Mouse (Mus musculus) heart, embryonic 15.5 days (tissue): ENCODE results near the gene Zfp296. TPM values are rescaled to one million over a fixed set of nuclear protein-coding genes. Genes with fewer than 3 reads are reported as not detected.

Experiments
- ATAC-seq: fragments of 200-750 bp; cut with Nextera tagmentation; replicated peaks from 2 replicates; pipeline ENCODE4 v1.8.0; 2017; ENCODE audit warnings: low read depth, moderate TSS enrichment; ENCODE audit not compliant: insufficient number of reproducible peaks, insufficient read depth, low FRiP score
- H3K27ac ChIP-seq: fragments of 300-500 bp; sonication (generic); 2 replicates; pipeline ENCODE4 v1.5.1; 2015; ENCODE audit warnings: mild to moderate bottlenecking, inconsistent platforms
- H3K27me3 ChIP-seq: fragments of 300-500 bp; sonication (generic); 2 replicates; pipeline ENCODE4 v1.6.1; 2015; ENCODE audit warnings: inconsistent platforms
- H3K36me3 ChIP-seq: fragments of 300-500 bp; sonication (generic); 2 replicates; pipeline ENCODE4 v1.6.1; 2015; ENCODE audit warnings: mild to moderate bottlenecking, inconsistent platforms
- H3K4me1 ChIP-seq: fragments of 300-500 bp; sonication (generic); replicated peaks from 2 replicates; pipeline ENCODE4 v1.6.1; 2015; ENCODE audit warnings: inconsistent platforms
- H3K4me2 ChIP-seq: fragments of 300-500 bp; sonication (generic); 2 replicates; pipeline ENCODE4 v1.6.1; 2015; ENCODE audit warnings: inconsistent platforms, mild to moderate bottlenecking, moderate library complexity
- H3K4me3 ChIP-seq: fragments of 300-500 bp; sonication (generic); 2 replicates; pipeline ENCODE4 v1.5.1; 2015; ENCODE audit warnings: mild to moderate bottlenecking, inconsistent platforms
- H3K9ac ChIP-seq: fragments of 300-500 bp; sonication (generic); 2 replicates; pipeline ENCODE4 v1.6.1; 2015; ENCODE audit warnings: mild to moderate bottlenecking, inconsistent platforms
- H3K9me3 ChIP-seq: fragments of 300-500 bp; sonication (generic); replicated peaks from 2 replicates; pipeline ENCODE4 v1.6.1; 2016; ENCODE audit warnings: inconsistent platforms
- WGBS: fragments of 180-500 bp; shearing (Covaris S2); methylation state at CpG from one replicate; pipeline ENCODE4 v1.1.7; 2015; ENCODE audit warnings: mixed read lengths; 5-methylcytosine and 5-hydroxymethylcytosine counted together
- polyA plus RNA-seq: library from polyadenylated mRNA; unstranded; fragments of >200 nt; fragmentation: Nextera tagmentation; extraction: Ambion mirVana; gene quantifications from 2 replicates; pipeline ENCODE4 v1.2.1, GENCODE M21; 2015

Zfp296 gene
- polyA plus RNA-seq, 1 experiment from 2014 or later: 0.38 TPM

GRCm38 (mm10) chr7:19551634-19552033, 25.5 kb upstream of the Zfp296 start:
- Histone ChIP-seq H3K9ac (no peak overlapping the region), H3K27me3 (no peaks in the 10 kb centered on the region), H3K36me3 (no peaks in the 10 kb centered on the region; the same call in 1 of the 2 replicates), H3K27ac (no peak overlapping the region), H3K9me3 (no peaks in the 10 kb centered on the region), H3K4me2 (no peak overlapping the region), H3K4me3 (no peak overlapping the region), H3K4me1 (peaks cover 15% of the 10 kb centered on the region)
- 84% methylated on average over 5 of the region's 5 CpGs for WGBS
- ATAC-seq: no peak

GRCm38 (mm10) chr7:19552443-19552842, 24.6 kb upstream of the Zfp296 start:
- no peak overlapping the region for H3K9ac ChIP-seq
- no peak overlapping the region for H3K27ac ChIP-seq
- ATAC-seq: no peak
- no peaks in the 10 kb centered on the region; the same call in 1 of the 2 replicates for H3K36me3 ChIP-seq
- H3K4me1 ChIP-seq: peaks cover 22% of the 10 kb centered on the region
- no peaks in the 10 kb centered on the region for H3K9me3 ChIP-seq
- no peak overlapping the region for H3K4me2 ChIP-seq
- no peaks in the 10 kb centered on the region for H3K27me3 ChIP-seq
- H3K4me3 ChIP-seq: no peak overlapping the region
- 38% methylated on average over 2 of the region's 2 CpGs for WGBS

GRCm38 (mm10) chr7:19554168-19554567, 22.9 kb upstream of the Zfp296 start:
- H3K27ac ChIP-seq: no peak overlapping the region
- H3K27me3 ChIP-seq: no peaks in the 10 kb centered on the region
- peaks cover 39% of the 10 kb centered on the region for H3K4me1 ChIP-seq
- H3K4me2 ChIP-seq: no peak overlapping the region
- no peak for ATAC-seq
- H3K4me3 ChIP-seq: no peak overlapping the region
- no peak overlapping the region for H3K9ac ChIP-seq
- WGBS: 90% methylated on average over 1 of the region's 1 CpGs
- H3K9me3 ChIP-seq: no peaks in the 10 kb centered on the region
- no peaks in the 10 kb centered on the region; the same call in 1 of the 2 replicates for H3K36me3 ChIP-seq

- Histone ChIP-seq H3K9me3 (no peaks in the 10 kb centered on the region), H3K27me3 (no peaks in the 10 kb centered on the region), H3K36me3 (no peaks in the 10 kb centered on the region; the same call in 1 of the 2 replicates), H3K4me1 (peaks cover 59% of the 10 kb centered on the region), H3K4me2 (no peak overlapping the region), H3K27ac (peak overlapping the region; percentile 53), H3K4me3 (no peak overlapping the region), H3K9ac (no peak overlapping the region)
- 73% methylated on average over 2 of the region's 2 CpGs for WGBS
- no peak for ATAC-seq
These were observed 20.0 kb upstream of the Zfp296 start for GRCm38 (mm10) chr7:19557086-19557485.

GRCm38 (mm10) chr7:19557982-19558900, 18.8 kb upstream of the Zfp296 start:
- no peaks in the 10 kb centered on the region for H3K9me3 ChIP-seq
- no peak overlapping the region for H3K4me2 ChIP-seq
- no peak for ATAC-seq
- no peaks in the 10 kb centered on the region; the same call in 1 of the 2 replicates for H3K36me3 ChIP-seq
- peaks cover 58% of the 10 kb centered on the region for H3K4me1 ChIP-seq
- 0 out of 2 replicates have a peak overlapping the region, but pooled peaks have one; percentile 30 for H3K27ac ChIP-seq
- no peak overlapping the region for H3K9ac ChIP-seq
- no peaks in the 10 kb centered on the region for H3K27me3 ChIP-seq
- 85% methylated on average over 6 of the region's 6 CpGs for WGBS
- H3K4me3 ChIP-seq: no peak overlapping the region

- no peak overlapping the region for H3K27ac ChIP-seq
- no peak overlapping the region for H3K9ac ChIP-seq
- H3K9me3 ChIP-seq: no peaks in the 10 kb centered on the region
- peaks cover 65% of the 10 kb centered on the region for H3K4me1 ChIP-seq
- 40% methylated on average over 2 of the region's 2 CpGs for WGBS
- ATAC-seq: no peak
- no peak overlapping the region for H3K4me3 ChIP-seq
- peaks cover 3% of the 10 kb centered on the region; the same call in 1 of the 2 replicates for H3K36me3 ChIP-seq
- H3K27me3 ChIP-seq: no peaks in the 10 kb centered on the region
- H3K4me2 ChIP-seq: no peak overlapping the region
These were observed 18.1 kb upstream of the Zfp296 start for GRCm38 (mm10) chr7:19558965-19559364.

GRCm38 (mm10) chr7:19560491-19561260, 16.4 kb upstream of the Zfp296 start:
- peak overlapping the region; percentile 84 for H3K9ac ChIP-seq
- H3K4me2 ChIP-seq: peak overlapping the region; percentile 94
- 19% methylated on average over 11 of the region's 11 CpGs for WGBS
- no peaks in the 10 kb centered on the region for H3K27me3 ChIP-seq
- H3K4me1 ChIP-seq: peaks cover 61% of the 10 kb centered on the region
- ATAC-seq: no peak
- peak overlapping the region; percentile 90 for H3K27ac ChIP-seq
- peaks cover 19% of the 10 kb centered on the region for H3K36me3 ChIP-seq
- H3K4me3 ChIP-seq: peak overlapping the region; percentile 80
- H3K9me3 ChIP-seq: no peaks in the 10 kb centered on the region; the same call in 1 of the 2 replicates

GRCm38 (mm10) chr7:19561431-19561764, 15.7 kb upstream of the Zfp296 start:
- H3K36me3 ChIP-seq: peaks cover 19% of the 10 kb centered on the region
- H3K9me3 ChIP-seq: no peaks in the 10 kb centered on the region; the same call in 1 of the 2 replicates
- under 1% methylated on average over 11 of the region's 11 CpGs for WGBS
- H3K4me1 ChIP-seq: peaks cover 58% of the 10 kb centered on the region
- H3K9ac ChIP-seq: peak overlapping the region; percentile 84
- H3K27ac ChIP-seq: peak overlapping the region; percentile 90
- no peak for ATAC-seq
- H3K4me3 ChIP-seq: peak overlapping the region; percentile 80
- H3K4me2 ChIP-seq: peak overlapping the region; percentile 94
- no peaks in the 10 kb centered on the region for H3K27me3 ChIP-seq

GRCm38 (mm10) chr7:19561765-19562642, 15.1 kb upstream of the Zfp296 start:
- Histone ChIP-seq H3K9me3 (no peaks in the 10 kb centered on the region; the same call in 1 of the 2 replicates), H3K27ac (peak overlapping the region; percentile 90), H3K9ac (peak overlapping the region; percentile 84), H3K4me3 (peak overlapping the region; percentile 80), H3K36me3 (peaks cover 24% of the 10 kb centered on the region), H3K27me3 (no peaks in the 10 kb centered on the region), H3K4me1 (peaks cover 52% of the 10 kb centered on the region), H3K4me2 (peak overlapping the region; percentile 94)
- ATAC-seq: peak; percentile 88
- under 1% methylated on average over 102 of the region's 102 CpGs for WGBS

- Histone ChIP-seq H3K4me3 (peak within 1 kb of the TSS; percentile 80), H3K9me3 (no peaks in the 10 kb centered on the region; the same call in 1 of the 2 replicates), H3K4me2 (peak within 1 kb of the TSS; percentile 94), H3K36me3 (peaks cover 28% of the 10 kb centered on the region), H3K4me1 (peaks cover 44% of the 10 kb centered on the region), H3K9ac (peak within 1 kb of the TSS; percentile 84), H3K27me3 (no peaks in the 10 kb centered on the region), H3K27ac (peak within 1 kb of the TSS; percentile 90)
- 3% methylated on average over 19 of the region's 19 CpGs for WGBS
- no peak for ATAC-seq
These were observed 14.3 kb upstream of the Zfp296 start, which contains the start of gene Ppp1r37 for GRCm38 (mm10) chr7:19562643-19563410. Ppp1r37 (minus strand) TSS chr7:19563076.
